Mouse (Mus musculus) limb, embryonic 15.5 days (tissue): Measurements from ENCODE around the gene Cbfa2t2. TPM values are rescaled to one million over a fixed set of nuclear protein-coding genes. Genes with fewer than 3 reads are reported as not detected.

ENCODE experiments used
- ATAC-seq: fragments of 200-750 bp; cut with Nextera tagmentation; 2 replicates; pipeline ENCODE4 v1.8.0; 2017; ENCODE audit warnings: low read depth, moderate TSS enrichment; ENCODE audit not compliant: insufficient number of reproducible peaks, low FRiP score, low TSS enrichment
- H3K27ac ChIP-seq: fragments of 300-500 bp; sonication (generic); 2 replicates; pipeline ENCODE4 v1.5.1; 2015; ENCODE audit warnings: moderate library complexity, mild to moderate bottlenecking, inconsistent platforms
- H3K27me3 ChIP-seq: fragments of 300-500 bp; sonication (generic); 2 replicates; pipeline ENCODE4 v1.6.1; 2015; ENCODE audit warnings: inconsistent platforms
- H3K36me3 ChIP-seq: fragments of 300-500 bp; sonication (generic); 2 replicates; pipeline ENCODE4 v1.6.1; 2015; ENCODE audit warnings: inconsistent platforms
- H3K4me1 ChIP-seq: fragments of 300-500 bp; sonication (generic); 2 replicates; pipeline ENCODE4 v1.6.1; 2015; ENCODE audit warnings: inconsistent platforms
- H3K4me2 ChIP-seq: fragments of 300-500 bp; sonication (generic); 2 replicates; pipeline ENCODE4 v1.6.1; 2015; ENCODE audit warnings: mild to moderate bottlenecking, inconsistent platforms
- H3K4me3 ChIP-seq: fragments of 300-500 bp; sonication (generic); 2 replicates; pipeline ENCODE4 v1.5.1; 2015; ENCODE audit warnings: mild to moderate bottlenecking, inconsistent platforms
- H3K9ac ChIP-seq: fragments of 300-500 bp; sonication (generic); 2 replicates; pipeline ENCODE4 v1.6.1; 2015; ENCODE audit warnings: inconsistent platforms
- H3K9me3 ChIP-seq: fragments of 300-500 bp; sonication (generic); 2 replicates; pipeline ENCODE4 v1.6.1; 2016; ENCODE audit warnings: inconsistent platforms
- WGBS: fragments of 180-500 bp; shearing (Covaris S2); methylation state at CpG from one replicate; pipeline ENCODE4 v1.1.7; 2015; 5-methylcytosine and 5-hydroxymethylcytosine counted together
- polyA plus RNA-seq: library from polyadenylated mRNA; unstranded; fragments of >200 nt; fragmentation: Nextera tagmentation; extraction: Ambion mirVana; gene quantifications from 2 replicates; pipeline ENCODE4 v1.2.1, GENCODE M21; 2015

Cbfa2t2 gene
- polyA plus RNA-seq, 1 experiment from 2014 or later = 41.3 TPM

GRCm38 (mm10) chr2:154574271-154574670, 138.0 kb downstream of the Cbfa2t2 start:
- WGBS = 68% methylated on average over 7 of the region's 7 CpGs

GRCm38 (mm10) chr2:154576876-154577743, 140.8 kb downstream of the Cbfa2t2 start:
- WGBS = 54% methylated on average over 12 of the region's 12 CpGs
- no peaks in the 10 kb centered on the region for H3K36me3 ChIP-seq
- no peak overlapping the region for H3K9ac ChIP-seq

More at GRCm38 (mm10) chr2:154574271-154574670, 138.0 kb downstream of the Cbfa2t2 start:
- Histone ChIP-seq H3K4me2 (no peak overlapping the region), H3K4me3 (no peak overlapping the region), H3K4me1 (peaks cover 19% of the 10 kb centered on the region), H3K27ac (no peak overlapping the region), H3K27me3 (no peaks in the 10 kb centered on the region), H3K9me3 (no peaks in the 10 kb centered on the region), H3K9ac (no peak overlapping the region), H3K36me3 (no peaks in the 10 kb centered on the region)
- ATAC-seq = no peak

DNA sequence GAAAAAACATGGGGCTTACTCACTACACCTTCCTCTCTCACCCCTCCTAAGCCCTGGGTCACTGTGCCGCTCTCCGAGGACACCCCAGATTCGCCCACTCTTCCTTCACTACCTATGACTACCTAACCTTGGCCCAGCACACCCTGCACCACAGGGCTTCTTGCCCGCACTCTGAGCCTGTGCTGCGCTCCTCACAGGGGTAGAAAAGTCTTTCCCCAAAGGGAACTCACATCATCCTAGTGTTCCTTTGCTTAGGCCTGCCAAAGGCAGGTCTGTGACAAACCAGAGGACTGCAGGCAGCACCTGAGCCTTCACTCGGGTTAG, 141.4 kb downstream of the Cbfa2t2 start:
- Histone ChIP-seq H3K36me3 (no peaks in the 10 kb centered on the region), H3K9ac (no peak overlapping the region), H3K27ac (no peak overlapping the region), H3K4me3 (no peak overlapping the region), H3K4me1 (0 out of 2 replicates have a peak, but pooled peaks cover 2% of the 10 kb centered on the region), H3K4me2 (no peak overlapping the region), H3K9me3 (no peaks in the 10 kb centered on the region), H3K27me3 (no peaks in the 10 kb centered on the region)
- 87% methylated on average over 6 of the region's 6 CpGs for WGBS
- ATAC-seq = no peak

More at GRCm38 (mm10) chr2:154576876-154577743, 140.8 kb downstream of the Cbfa2t2 start:
- H3K4me3 ChIP-seq = no peak overlapping the region
- ATAC-seq = no peak
- H3K27me3 ChIP-seq = no peaks in the 10 kb centered on the region
- H3K4me1 ChIP-seq = peaks cover 3% of the 10 kb centered on the region; the same call in 1 of the 2 replicates
- H3K9me3 ChIP-seq = no peaks in the 10 kb centered on the region
- H3K27ac ChIP-seq = no peak overlapping the region
- no peak overlapping the region for H3K4me2 ChIP-seq

DNA sequence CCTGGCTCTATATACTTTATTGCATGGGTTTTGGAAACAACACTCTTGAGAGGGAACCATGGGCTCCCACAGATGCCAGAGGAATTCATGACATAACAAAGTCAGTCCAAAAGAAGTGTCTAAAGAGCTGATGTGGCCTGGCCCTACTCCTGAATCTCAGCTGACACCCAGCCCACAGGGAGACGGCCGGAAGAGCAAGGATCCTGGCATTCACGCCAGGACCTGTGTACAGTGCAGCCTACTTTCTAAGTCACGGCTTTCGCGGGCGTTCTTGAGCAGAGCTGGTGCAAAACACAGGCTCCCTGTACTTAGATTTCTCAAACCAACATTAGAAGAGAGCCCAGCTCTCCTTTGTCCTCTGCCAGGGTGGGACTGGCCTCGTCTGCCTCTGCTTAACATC, 144.3 kb downstream of the Cbfa2t2 start:
- Histone ChIP-seq H3K9ac (no peak overlapping the region), H3K4me1 (peaks cover 16% of the 10 kb centered on the region), H3K4me3 (no peak overlapping the region), H3K4me2 (no peak overlapping the region), H3K27me3 (no peaks in the 10 kb centered on the region), H3K27ac (no peak overlapping the region), H3K36me3 (no peaks in the 10 kb centered on the region), H3K9me3 (no peaks in the 10 kb centered on the region)
- 69% methylated on average over 8 of the region's 8 CpGs for WGBS
- no peak for ATAC-seq

GRCm38 (mm10) chr2:154581421-154581820, 145.1 kb downstream of the Cbfa2t2 start:
- Histone ChIP-seq H3K4me2 (no peak overlapping the region), H3K4me1 (peaks cover 16% of the 10 kb centered on the region), H3K36me3 (no peaks in the 10 kb centered on the region; the same call in 1 of the 2 replicates), H3K9ac (no peak overlapping the region), H3K9me3 (no peaks in the 10 kb centered on the region), H3K27ac (no peak overlapping the region), H3K27me3 (no peaks in the 10 kb centered on the region), H3K4me3 (no peak overlapping the region)
- 97% methylated on average over 1 of the region's 1 CpGs for WGBS
- no peak for ATAC-seq

DNA sequence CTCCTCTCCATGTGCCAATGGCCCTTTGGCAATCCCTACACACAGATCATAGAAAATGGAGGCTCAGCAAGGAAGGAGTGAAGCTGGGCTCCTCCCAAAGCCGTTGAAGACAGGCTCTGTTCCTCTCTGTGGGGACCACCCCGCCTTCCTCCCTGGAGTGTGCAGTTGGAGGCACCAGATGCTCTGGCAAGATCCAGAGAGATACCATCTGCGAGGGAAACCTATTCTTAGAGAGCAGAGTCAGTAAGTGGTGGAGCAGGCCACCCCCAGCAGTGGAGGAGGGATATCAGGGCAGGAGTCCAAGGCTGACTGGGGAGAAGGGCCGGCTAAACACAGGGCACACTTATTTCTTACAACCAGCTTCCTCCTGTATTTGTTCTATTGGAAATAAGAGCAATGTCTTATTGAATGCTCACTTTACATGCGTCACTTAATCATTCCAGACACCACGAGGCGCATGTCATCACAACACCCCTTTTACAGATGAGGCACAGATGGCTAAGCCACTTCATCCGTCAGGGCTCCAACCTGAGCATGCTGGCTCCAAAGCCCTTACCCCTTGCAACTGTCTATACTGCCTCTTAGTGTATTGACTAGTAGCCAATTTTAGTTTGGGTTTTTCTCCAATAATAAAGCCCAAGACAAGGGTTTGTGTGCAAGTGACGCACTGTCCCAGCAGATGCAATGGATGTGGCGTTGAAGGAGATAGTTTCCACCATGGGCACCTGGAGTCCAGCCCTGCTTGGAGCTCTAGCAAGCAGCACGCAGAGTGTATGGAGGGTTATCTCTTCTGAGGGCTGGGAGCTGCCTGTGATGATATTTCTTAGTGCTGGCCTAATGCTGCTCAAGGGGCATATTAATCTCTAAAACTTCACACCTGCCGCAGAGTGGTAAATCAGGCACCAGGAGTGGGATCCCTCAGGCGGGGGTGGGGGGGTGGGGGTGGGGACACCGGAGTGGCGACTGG, 147.9 kb downstream of the Cbfa2t2 start:
- peak; percentile 54; the same call in 1 of the 2 replicates for ATAC-seq
- Histone ChIP-seq H3K9ac (no peak overlapping the region), H3K36me3 (peaks cover 9% of the 10 kb centered on the region; the same call in 1 of the 2 replicates), H3K4me3 (no peak overlapping the region), H3K4me2 (no peak overlapping the region), H3K4me1 (peaks cover 16% of the 10 kb centered on the region), H3K27me3 (no peaks in the 10 kb centered on the region), H3K9me3 (no peaks in the 10 kb centered on the region), H3K27ac (no peak overlapping the region; the same call in 1 of the 2 replicates)
- WGBS = 52% methylated on average over 15 of the region's 15 CpGs

DNA sequence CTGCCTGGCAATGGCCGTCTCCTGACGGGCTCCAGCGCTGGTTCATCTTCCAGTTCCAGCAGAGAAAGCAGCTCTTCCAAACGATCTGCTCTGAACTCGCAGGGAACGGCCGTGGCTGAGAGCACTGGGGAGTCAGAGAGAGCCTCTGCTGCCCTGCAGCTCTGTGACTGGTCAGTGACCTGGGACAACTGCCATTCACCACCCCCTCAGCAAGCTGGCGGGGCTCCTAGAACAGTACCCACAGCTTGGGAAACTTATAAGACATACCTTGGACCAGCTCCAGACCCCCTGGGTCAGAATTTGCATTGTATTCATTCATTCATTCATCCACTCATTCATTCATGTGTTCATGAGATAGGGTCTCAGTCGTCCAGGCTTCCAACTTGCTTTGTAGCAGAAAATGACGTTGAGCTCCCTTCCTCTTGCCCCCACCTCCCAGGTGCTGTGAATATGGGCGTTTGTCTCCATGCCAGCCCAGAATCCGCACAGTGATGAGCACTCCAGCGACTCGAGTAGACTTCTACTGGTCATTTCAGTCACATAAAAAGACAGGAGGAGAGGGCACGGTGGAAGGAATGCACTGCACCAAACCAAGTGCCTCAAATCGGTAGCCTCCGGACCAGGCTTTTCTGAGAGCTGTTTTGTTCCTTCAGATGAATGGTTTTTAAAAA, 148.8 kb downstream of the Cbfa2t2 start:
- Histone ChIP-seq H3K4me3 (no peak overlapping the region), H3K9ac (no peak overlapping the region), H3K27ac (no peak overlapping the region), H3K4me2 (no peak overlapping the region), H3K4me1 (peaks cover 16% of the 10 kb centered on the region), H3K27me3 (no peaks in the 10 kb centered on the region), H3K9me3 (no peaks in the 10 kb centered on the region), H3K36me3 (peaks cover 9% of the 10 kb centered on the region; the same call in 1 of the 2 replicates)
- WGBS = 55% methylated on average over 17 of the region's 17 CpGs
- no peak for ATAC-seq

DNA sequence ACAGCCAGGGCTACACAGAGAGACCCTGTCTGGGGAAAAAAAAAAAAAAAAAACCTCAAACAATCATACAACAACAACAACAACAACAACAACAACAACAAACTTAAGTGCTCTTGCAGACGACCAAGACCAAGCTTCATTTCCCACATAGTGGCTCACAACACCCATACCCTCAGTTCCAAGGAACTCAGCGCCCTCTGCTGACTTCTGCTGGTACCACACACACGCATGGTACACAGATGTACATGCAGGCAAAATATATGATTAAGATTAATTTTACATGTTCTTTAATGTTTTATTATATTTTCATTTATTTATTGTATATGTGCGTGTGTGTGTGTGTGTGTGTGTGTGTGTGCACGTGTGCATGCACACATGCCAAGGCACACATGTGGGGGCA, 150.1 kb downstream of the Cbfa2t2 start:
- Histone ChIP-seq H3K27ac (no peak overlapping the region), H3K4me1 (peaks cover 16% of the 10 kb centered on the region), H3K4me2 (no peak overlapping the region), H3K27me3 (no peaks in the 10 kb centered on the region), H3K9me3 (no peaks in the 10 kb centered on the region), H3K9ac (no peak overlapping the region), H3K4me3 (no peak overlapping the region), H3K36me3 (peaks cover 9% of the 10 kb centered on the region; the same call in 1 of the 2 replicates)
- WGBS = 75% methylated on average over 5 of the region's 5 CpGs
- ATAC-seq = no peak

Other genes starting within 250 kb of the Cbfa2t2 start
- gene Bpifb1, start 245.7 kb upstream of the Cbfa2t2 start, polyA plus RNA-seq = 0.20 and 0.35 TPM in 2 replicates
- 0.81 and 0.83 TPM in 2 replicates for gene Bpifb5, start 212.7 kb upstream of the Cbfa2t2 start, polyA plus RNA-seq
- gene Bpifb9a, start 178.6 kb upstream of the Cbfa2t2 start, polyA plus RNA-seq = not detected in 2 replicates
- gene Bpifb9b, start 129.3 kb upstream of the Cbfa2t2 start, polyA plus RNA-seq = not detected in 2 replicates
- gene Cdk5rap1, start 63.5 kb upstream of the Cbfa2t2 start, polyA plus RNA-seq = 15.9 and 18.1 TPM in 2 replicates
- gene Snta1, start 28.4 kb upstream of the Cbfa2t2 start, polyA plus RNA-seq = 10.2 and 14.5 TPM in 2 replicates
- 0.67 and 0.71 TPM in 2 replicates for gene 1700003F12Rik, start 110.6 kb downstream of the Cbfa2t2 start, polyA plus RNA-seq
- 0.19 and 0.37 TPM in 2 replicates for gene Actl10, start 115.3 kb downstream of the Cbfa2t2 start, polyA plus RNA-seq
- gene Necab3, start 122.4 kb downstream of the Cbfa2t2 start, polyA plus RNA-seq = 3.7 and 4.0 TPM in 2 replicates
- gene E2f1, start 133.4 kb downstream of the Cbfa2t2 start, polyA plus RNA-seq = 18.3 and 23.1 TPM in 2 replicates
- 30.8 and 32.3 TPM in 2 replicates for gene Pxmp4, start 167.2 kb downstream of the Cbfa2t2 start, polyA plus RNA-seq
- 1.2 and 1.5 TPM in 2 replicates for gene Zfp341, start 176.8 kb downstream of the Cbfa2t2 start, polyA plus RNA-seq
- 0.67 TPM in 1 of 2 replicates, not detected in the other for gene 4930519P11Rik, start 177.0 kb downstream of the Cbfa2t2 start, polyA plus RNA-seq
- gene Chmp4b, start 215.2 kb downstream of the Cbfa2t2 start, polyA plus RNA-seq = 31.6 and 36.9 TPM in 2 replicates